Mouse (Mus musculus): ENCODE results near the gene Cacna1e.

DNA sequence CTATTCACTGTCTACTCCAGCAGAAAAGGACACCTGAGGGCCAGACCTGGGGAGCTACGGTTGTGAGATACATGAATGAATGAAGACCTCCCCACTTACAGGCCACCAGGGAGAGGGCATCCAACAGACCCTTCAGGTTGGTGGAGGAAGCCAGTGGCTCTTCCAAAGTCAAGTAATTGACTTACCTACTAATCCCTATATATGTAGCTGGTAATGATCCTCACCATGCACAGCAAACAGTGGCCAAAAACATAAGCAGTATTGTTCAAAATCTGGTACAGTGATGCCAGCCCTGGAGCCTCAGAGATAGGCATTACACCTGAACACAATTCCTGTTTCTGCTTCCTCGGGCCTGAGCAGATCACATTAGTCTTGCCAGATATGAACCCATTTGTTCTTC, 37.4 kb downstream of the Cacna1e start:
- TF ChIP-seq CTCF (IDR thresholded peaks at IDR 0.05; ENCODE audit: low read depth, low read length) (no peak), POLR2A (IDR thresholded peaks at IDR 0.05; ENCODE audit: borderline replicate concordance, low read depth, low read length) (no peak)

Measured in bone marrow macrophage, adult 2 months (primary cell).